Mouse (Mus musculus) testis, adult 2 months (tissue): ENCODE measurements around the gene Fam185a.

Experiments
- CTCF ChIP-seq: fragments of 200-500 bp; IDR thresholded peaks from 2 replicates; pipeline ENCODE4 v1.5.1; 2012; ENCODE audit warnings: low read depth, mild to moderate bottlenecking, inconsistent platforms, low read length, moderate library complexity; ENCODE audit not compliant: control insufficient read depth, insufficient read depth, insufficient replicate concordance
- POLR2A ChIP-seq: fragments of 200-500 bp; IDR thresholded peaks from 2 replicates; pipeline ENCODE4 v1.6.1; 2012; ENCODE audit warnings: low read depth, mild to moderate bottlenecking, inconsistent platforms, low read length, moderate library complexity; ENCODE audit not compliant: control insufficient read depth

DNA sequence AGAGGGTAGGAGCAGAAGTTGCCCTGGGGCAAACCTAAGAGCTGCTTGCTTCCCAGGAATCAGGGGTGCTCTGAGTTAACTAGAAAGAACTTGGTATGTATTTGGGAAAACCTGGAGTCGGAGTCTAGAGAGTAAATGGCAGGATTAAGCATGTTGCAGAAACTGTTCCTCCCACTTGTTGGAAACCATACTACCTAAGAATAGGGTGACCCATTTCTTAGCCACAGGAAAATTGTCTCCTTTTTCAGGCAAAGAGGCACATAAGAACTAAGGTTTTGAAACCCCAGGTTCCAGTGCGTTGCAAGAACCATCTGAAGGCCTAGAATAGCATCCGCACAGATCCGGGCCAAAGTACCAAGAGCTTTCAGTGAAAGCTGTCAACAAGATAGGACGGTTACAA, 53.7 kb downstream of the Fam185a start:
- TF ChIP-seq POLR2A, result no peak
- no peak for TF ChIP-seq CTCF
